Mouse (Mus musculus) natural killer cell, adult 2 months (primary cell): ENCODE data around the gene Sin3a.

Source experiments
- DNase-seq, 2 experiments: peaks; one replicate each; pipeline ENCODE4 v3.0.0; 2022; ENCODE audit warnings: low spot score in 2 of 2

The Sin3a gene

GRCm38 (mm10) chr9:57071801-57072351 is at the start of gene Sin3a:
Gene Sin3a, plus strand, starts transcription at chr9:57072040.
- peak; percentile 61 to 63 for DNase-seq

- no peak for DNase-seq
Observed at GRCm38 (mm10) chr9:57031756-57032155, 40.1 kb upstream of the Sin3a start.

- DNase-seq: peak; percentile 48 to 64
Observed at GRCm38 (mm10) chr9:57056237-57056636, 15.6 kb upstream of the Sin3a start.

GRCm38 (mm10) chr9:57064164-57064563 is 7.7 kb upstream of the Sin3a start:
- DNase-seq: no peak

GRCm38 (mm10) chr9:57068266-57068665 is 3.6 kb upstream of the Sin3a start:
- no peak for DNase-seq

- no peak for DNase-seq
Observed at GRCm38 (mm10) chr9:57070262-57070661, 1.6 kb upstream of the Sin3a start.

- no peak for DNase-seq
Observed at GRCm38 (mm10) chr9:57070800-57071545, 867 bp upstream of the Sin3a start.

GRCm38 (mm10) chr9:57072526-57072988 is 717 bp downstream of the Sin3a start:
- DNase-seq: no peak

GRCm38 (mm10) chr9:57072989-57073789 is 1.3 kb downstream of the Sin3a start:
- DNase-seq: peak; percentile 94 to 95

GRCm38 (mm10) chr9:57073790-57074094 is 1.9 kb downstream of the Sin3a start:
- DNase-seq: no peak

- DNase-seq: peak; percentile 30 to 35
Observed at GRCm38 (mm10) chr9:57074171-57074821, 2.5 kb downstream of the Sin3a start.

- peak; percentile 73 to 75 for DNase-seq
Observed at GRCm38 (mm10) chr9:57074822-57075603, 3.2 kb downstream of the Sin3a start.

GRCm38 (mm10) chr9:57075681-57076381 is 4.0 kb downstream of the Sin3a start:
- DNase-seq: peak; percentile 98

GRCm38 (mm10) chr9:57076701-57077660 is 5.1 kb downstream of the Sin3a start:
- DNase-seq: peak; percentile 87 to 88

GRCm38 (mm10) chr9:57082236-57082635 is 10.4 kb downstream of the Sin3a start:
- DNase-seq: no peak

GRCm38 (mm10) chr9:57117261-57117755 is 45.5 kb downstream of the Sin3a start:
- DNase-seq: no peak

GRCm38 (mm10) chr9:57129641-57130040 is 57.8 kb downstream of the Sin3a start:
- no peak for DNase-seq

GRCm38 (mm10) chr9:57130577-57131433 is 59.0 kb downstream of the Sin3a start, which contains the start of gene Man2c1:
Gene Man2c1, plus strand, starts transcription at chr9:57130690.
- peak; percentile 86 to 93 for DNase-seq
